Mouse (Mus musculus) thymus, adult 2 months (tissue): Measurements from ENCODE around the gene Ndufs5. TPM values are rescaled to one million over a fixed set of nuclear protein-coding genes. Genes with fewer than 3 reads are reported as not detected.

Experiments used
- DNase-seq: peaks from one replicate; pipeline ENCODE4 v3.0.0; 2021
- H3K27ac ChIP-seq: fragments of 200-500 bp; 2 replicates; pipeline ENCODE4 v1.5.1; 2012; ENCODE audit warnings: low read length, control low read depth; ENCODE audit not compliant: control insufficient read depth, insufficient read depth
- H3K27me3 ChIP-seq: fragments of 200-500 bp; 2 replicates; pipeline ENCODE4 v1.6.1; 2012; ENCODE audit warnings: mild to moderate bottlenecking, low read length, moderate library complexity, mixed read lengths; ENCODE audit not compliant: control insufficient read depth, insufficient read depth
- H3K36me3 ChIP-seq: fragments of 200-500 bp; 2 replicates; pipeline ENCODE4 v1.6.1; 2012; ENCODE audit warnings: mild to moderate bottlenecking, low read length, moderate library complexity; ENCODE audit not compliant: control insufficient read depth, insufficient read depth
- H3K4me1 ChIP-seq: fragments of 200-500 bp; replicated peaks from 2 replicates; pipeline ENCODE4 v1.6.1; 2012; ENCODE audit warnings: low read length; ENCODE audit not compliant: control insufficient read depth, insufficient read depth
- H3K4me3 ChIP-seq: fragments of 200-500 bp; 2 replicates; pipeline ENCODE4 v1.5.1; 2012; ENCODE audit warnings: mild to moderate bottlenecking, low read length, control low read depth, moderate library complexity; ENCODE audit not compliant: control insufficient read depth, insufficient read depth
- CTCF ChIP-seq: fragments of 200-500 bp; IDR thresholded peaks from 2 replicates; pipeline ENCODE4 v1.5.1; 2012; ENCODE audit warnings: mild to moderate bottlenecking, control low read depth, low read length, moderate library complexity, borderline replicate concordance; ENCODE audit not compliant: control insufficient read depth, poor library complexity, insufficient read depth; ENCODE audit errors: extremely low read depth
- POLR2A ChIP-seq: fragments of 200-500 bp; IDR thresholded peaks from 2 replicates; pipeline ENCODE4 v1.6.1; 2012; ENCODE audit warnings: mild to moderate bottlenecking, low read length, control low read depth, moderate library complexity; ENCODE audit not compliant: control insufficient read depth, poor library complexity, insufficient read depth; ENCODE audit errors: extremely low read depth
- WGBS: fragments of 180-500 bp; shearing (Covaris S2); methylation state at CpG from one replicate; pipeline ENCODE4 v1.1.7; 2018; 5-methylcytosine and 5-hydroxymethylcytosine counted together
- polyA plus RNA-seq: library from polyadenylated mRNA; depleted of rRNA; stranded (reverse); fragments of >200 nt; gene quantifications from 2 replicates; pipeline ENCODE4 v1.2.3, GENCODE M21; 2012; rRNA removed

Gene Ndufs5
- polyA plus RNA-seq, 1 experiment = 44.2 TPM

DNA sequence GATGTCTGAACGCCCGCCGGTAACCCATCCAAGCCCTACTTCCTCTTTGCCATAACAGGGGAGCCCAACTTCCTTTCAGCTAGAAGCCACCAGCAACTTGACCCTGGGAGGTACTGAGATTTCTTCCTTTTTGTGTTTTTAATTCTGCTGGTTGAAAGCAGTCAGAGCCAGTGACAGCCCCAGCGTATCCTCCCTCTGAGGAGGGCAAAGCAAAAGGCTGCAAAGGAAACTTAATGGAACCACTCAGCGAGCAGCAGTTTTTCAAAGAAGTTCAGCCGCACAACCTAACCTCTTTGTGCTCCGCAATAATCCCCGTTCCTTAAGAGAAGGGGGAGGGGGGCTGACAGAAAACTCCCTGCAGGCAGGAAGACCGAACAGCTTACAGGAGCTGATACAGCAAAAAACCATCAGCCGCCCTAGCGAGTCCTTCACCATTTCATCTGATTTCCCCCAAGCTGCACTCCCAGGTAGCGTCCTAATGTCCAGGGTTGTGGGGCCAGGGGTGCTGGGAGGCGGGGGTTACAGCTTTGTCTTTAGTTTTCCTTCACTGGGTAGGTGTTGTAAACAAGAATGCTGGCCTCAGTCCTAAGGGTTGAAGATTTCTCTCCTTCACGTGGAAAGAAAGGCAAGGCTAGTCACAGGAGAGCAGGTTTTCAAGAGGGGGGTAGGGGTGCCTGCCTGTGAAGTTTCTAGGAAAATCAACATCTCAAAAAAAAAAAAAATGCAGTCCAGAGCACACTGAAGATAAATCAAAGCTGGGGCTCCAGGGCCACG is 54.9 kb downstream of the Ndufs5 start:
- DNase-seq = no peak

More for the DNA sequence above, 54.9 kb downstream of the Ndufs5 start:
- Histone ChIP-seq H3K4me1 (peaks cover 21% of the 10 kb centered on the region), H3K36me3 (no peaks in the 10 kb centered on the region), H3K27me3 (peaks cover 33% of the 10 kb centered on the region), H3K4me3 (no peak overlapping the region), H3K27ac (no peak overlapping the region; the same call in 1 of the 2 replicates)
- TF ChIP-seq CTCF (no peak), POLR2A (no peak)
- WGBS = 4% methylated on average over 15 of the region's 15 CpGs

Other genes with a start within 250 kb of the Ndufs5 start
- 104 and 121 TPM in 2 replicates for gene Macf1, start 33.8 kb downstream of the Ndufs5 start, polyA plus RNA-seq
- gene Akirin1, start 32.1 kb upstream of the Ndufs5 start, polyA plus RNA-seq = 56.4 and 71.7 TPM in 2 replicates
- gene Rhbdl2, start 69.7 kb upstream of the Ndufs5 start, polyA plus RNA-seq = 3.3 and 4.3 TPM in 2 replicates
- 0.09 TPM in 1 of 2 replicates, not detected in the other for gene 4933427I04Rik, start 141.5 kb upstream of the Ndufs5 start, polyA plus RNA-seq
- gene Mycbp, start 186.6 kb upstream of the Ndufs5 start, polyA plus RNA-seq = 17.1 and 21.0 TPM in 2 replicates
- 44.6 and 46.2 TPM in 2 replicates for gene Rragc, start 199.2 kb upstream of the Ndufs5 start, polyA plus RNA-seq
- gene 4930535I16Rik, start 199.8 kb upstream of the Ndufs5 start, polyA plus RNA-seq = 0.26 TPM in 1 of 2 replicates, not detected in the other